10 mouse cellular contexts compared by ENCODE assay signal in the genomic region with DNA sequence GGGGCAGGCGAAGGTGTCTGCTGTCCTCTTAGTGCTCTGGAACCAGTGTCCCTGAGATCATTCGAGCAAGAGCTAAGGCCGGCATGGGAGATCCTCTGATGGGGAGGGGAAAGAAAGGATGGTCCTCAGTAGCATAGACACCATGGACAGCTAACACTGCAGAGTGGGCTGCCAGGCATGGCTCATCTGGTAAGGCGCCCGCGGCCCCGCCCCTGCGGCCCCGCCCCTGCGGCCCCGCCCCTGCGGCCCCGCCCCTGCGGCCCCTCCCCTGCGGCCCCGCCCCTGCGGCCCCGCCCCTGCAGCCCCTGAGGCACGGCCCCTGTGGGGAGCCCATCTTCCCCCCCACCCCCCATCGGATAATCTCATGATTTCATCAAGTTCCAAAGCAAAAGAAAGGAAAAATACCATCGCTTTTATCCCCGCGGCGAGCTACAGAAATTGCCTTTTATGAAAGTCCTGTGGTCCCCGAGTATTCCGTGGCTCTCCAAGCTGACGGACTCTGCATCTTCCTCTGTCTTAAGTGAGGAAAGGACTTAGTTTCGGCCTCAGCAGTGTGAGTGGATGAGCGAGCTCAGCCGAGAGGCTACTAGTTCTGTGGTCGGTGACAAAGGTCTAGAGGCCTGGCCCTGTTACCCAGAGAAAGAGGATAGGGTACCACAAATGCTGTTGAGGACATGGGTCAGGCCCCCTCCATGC. TPM values are rescaled to one million over a fixed set of nuclear protein-coding genes. Genes with fewer than 3 reads are reported as not detected.
DNase-seq lines count a peak whose midpoint lies in the region; ATAC-seq and TF ChIP-seq lines count a peak whose summit lies in the region.
"Had no signal": no experiment of that assay in that cellular context is flagged by ENCODE, and none has a peak within 500 bp of the region (broad histone marks: within the 10 kb centered on the region; RNA-seq: fewer than 3 reads in every experiment).

No protein-coding gene starts in this region.

- no peaks in the 10 kb centered on the region for H3K27me3 ChIP-seq in kidney, postnatal 0 days (ENCODE audit: insufficient read depth, low read length)
- peaks cover 47% of the 10 kb centered on the region for H3K27me3 ChIP-seq in forebrain, embryonic 10.5 days (ENCODE audit: poor library complexity, severe bottlenecking)
- no peaks in the 10 kb centered on the region for H3K27me3 ChIP-seq in intestine, postnatal 0 days (replicated peaks; ENCODE audit: control insufficient read depth, insufficient read depth, low read length)
- H3K27me3 ChIP-seq in neural tube, embryonic 13.5 days = peaks cover 13% of the 10 kb centered on the region; the same call in 1 of the 2 replicates

- H3K9me3 ChIP-seq in kidney, postnatal 0 days (replicated peaks; ENCODE audit: low read length) = no peaks in the 10 kb centered on the region
- H3K9me3 ChIP-seq in forebrain, embryonic 10.5 days = no peaks in the 10 kb centered on the region
- H3K9me3 ChIP-seq in intestine, postnatal 0 days (ENCODE audit: control insufficient read depth) = no peaks in the 10 kb centered on the region
- H3K9me3 ChIP-seq in neural tube, embryonic 13.5 days = no peaks in the 10 kb centered on the region

- peak; percentile 33 for DNase-seq in kidney, postnatal 0 days (ENCODE audit: low spot score)
- DNase-seq in kidney, postnatal 25 days = no peak
- peak; percentile 38 for DNase-seq in forebrain, embryonic 10.5 days (ENCODE audit: extremely low spot score, low spot score)
- no peak for DNase-seq in cerebellum, adult 11 months
- no peak for DNase-seq in layer of hippocampus, postnatal 14 days (ENCODE audit: low spot score in 2 of 2)
- DNase-seq in ovary, adult 18-20 months (ENCODE audit: low spot score) = no peak

- H3K27ac ChIP-seq in kidney, postnatal 0 days = no peak overlapping the region
- H3K27ac ChIP-seq in forebrain, embryonic 10.5 days = peak overlapping the region; percentile 69
- H3K27ac ChIP-seq in intestine, postnatal 0 days (ENCODE audit: low read depth, low read length) = no peak overlapping the region
- no peak overlapping the region for H3K27ac ChIP-seq in neural tube, embryonic 13.5 days (replicated peaks)

- H3K4me3 ChIP-seq in kidney, postnatal 0 days (replicated peaks; ENCODE audit: low read depth, low read length) = peak overlapping the region; percentile 22
- H3K4me3 ChIP-seq in forebrain, embryonic 10.5 days = peak overlapping the region; percentile 46
- H3K4me3 ChIP-seq in intestine, postnatal 0 days (ENCODE audit: low read depth, low read length) = peak overlapping the region; percentile 20
- H3K4me3 ChIP-seq in neural tube, embryonic 13.5 days = peak overlapping the region; percentile 4; the same call in 1 of the 2 replicates

- H3K36me3 ChIP-seq in kidney, postnatal 0 days (ENCODE audit: insufficient read depth, low read length) = no peaks in the 10 kb centered on the region
- H3K36me3 ChIP-seq in forebrain, embryonic 10.5 days (replicated peaks) = no peaks in the 10 kb centered on the region
- H3K36me3 ChIP-seq in intestine, postnatal 0 days (ENCODE audit: control insufficient read depth, insufficient read depth) = no peaks in the 10 kb centered on the region
- H3K36me3 ChIP-seq in neural tube, embryonic 13.5 days = no peaks in the 10 kb centered on the region
- H3K36me3 ChIP-seq: G1E had no signal

- peak; percentile 65; the same call in 1 of the 2 replicates for ATAC-seq in kidney, postnatal 0 days (replicated peaks; ENCODE audit: low FRiP score, low read depth)
- ATAC-seq in intestine, postnatal 0 days = no peak
- no peak for ATAC-seq in neural tube, embryonic 13.5 days (ENCODE audit: low read depth)

- no peaks in the 10 kb centered on the region for H3K4me1 ChIP-seq in kidney, postnatal 0 days (replicated peaks; ENCODE audit: insufficient read depth, low read length)
- H3K4me1 ChIP-seq in forebrain, embryonic 10.5 days = peaks cover 46% of the 10 kb centered on the region
- no peaks in the 10 kb centered on the region for H3K4me1 ChIP-seq in intestine, postnatal 0 days (replicated peaks; ENCODE audit: control insufficient read depth, insufficient read depth, low read length)
- peaks cover 39% of the 10 kb centered on the region for H3K4me1 ChIP-seq in neural tube, embryonic 13.5 days (replicated peaks)

- H3K4me2 ChIP-seq in kidney, postnatal 0 days (ENCODE audit: low read length) = peak overlapping the region; percentile 50
- H3K4me2 ChIP-seq in intestine, postnatal 0 days (replicated peaks; ENCODE audit: low read depth) = peak overlapping the region; percentile 55
- H3K4me2 ChIP-seq in neural tube, embryonic 13.5 days = peak overlapping the region; percentile 45

- WGBS in kidney, postnatal 0 days = 6% methylated on average over 22 of the region's 31 CpGs
- 3% methylated on average over 27 of the region's 31 CpGs for WGBS in forebrain, embryonic 10.5 days
- 7% methylated on average over 26 of the region's 31 CpGs for WGBS in intestine, postnatal 0 days
- 6% methylated on average over 19 of the region's 31 CpGs for WGBS in neural tube, embryonic 13.5 days

- H3K9ac ChIP-seq in kidney, postnatal 0 days (ENCODE audit: low read depth, low read length) = no peak overlapping the region
- no peak overlapping the region for H3K9ac ChIP-seq in intestine, postnatal 0 days (ENCODE audit: low read depth, low read length)
- peak overlapping the region; percentile 38; the same call in 1 of the 2 replicates for H3K9ac ChIP-seq in neural tube, embryonic 13.5 days

- TF ChIP-seq CTCF in kidney, postnatal 0 days (IDR thresholded peaks at IDR 0.05; ENCODE audit: low read depth) = no peak
- no peak for TF ChIP-seq CTCF in intestine, postnatal 0 days (IDR thresholded peaks at IDR 0.05; ENCODE audit: low read depth)

RNA-seq across cellular contexts. Expression of gene Gm26897, which starts 31.9 kb away (rescaled TPM):
- not detected in 2 replicates for polyA plus RNA-seq in kidney, postnatal 0 days (2015; fragmentation: Nextera tagmentation; extraction: Ambion mirVana)
- not detected in 2 replicates for polyA plus RNA-seq in forebrain, embryonic 10.5 days (2016; fragmentation: Nextera tagmentation; extraction: Ambion mirVana)
- polyA plus RNA-seq in intestine, postnatal 0 days (2015; fragmentation: Nextera tagmentation; extraction: Ambion mirVana) = not detected in 2 replicates
- polyA plus RNA-seq in neural tube, embryonic 13.5 days (2015; fragmentation: Nextera tagmentation; extraction: Ambion mirVana) = not detected in 2 replicates
- total RNA-seq in layer of hippocampus, postnatal 14 days (2021) = not detected
- total RNA-seq: G1E; granulocyte monocyte progenitor cell, adult 5-6 weeks had no signal
- polyA plus RNA-seq: G1E had no signal

Comparison
In these comparisons a context has a peak if more than half of its experiments do, and no peak if none do; other contexts are left out.
1. DNase-seq: peak in kidney, postnatal 0 days (single experiment) and forebrain, embryonic 10.5 days (single experiment); none in kidney, postnatal 25 days (0 of 2), cerebellum, adult 11 months (single experiment), layer of hippocampus, postnatal 14 days (0 of 2) and ovary, adult 18-20 months (single experiment).
2. Peak in every context shown above with its lines, with median percentiles within 50 percentile points of each other: H3K4me2 ChIP-seq and H3K4me3 ChIP-seq.